Mouse (Mus musculus) thymus, adult 2 months (tissue): Measurements from ENCODE around the gene Sspo.

ENCODE experiments used
- CTCF ChIP-seq: fragments of 200-500 bp; IDR thresholded peaks from 2 replicates; pipeline ENCODE4 v1.5.1; 2012; ENCODE audit warnings: mild to moderate bottlenecking, control low read depth, low read length, moderate library complexity, borderline replicate concordance; ENCODE audit not compliant: control insufficient read depth, poor library complexity, insufficient read depth; ENCODE audit errors: extremely low read depth
- POLR2A ChIP-seq: fragments of 200-500 bp; IDR thresholded peaks from 2 replicates; pipeline ENCODE4 v1.6.1; 2012; ENCODE audit warnings: mild to moderate bottlenecking, low read length, control low read depth, moderate library complexity; ENCODE audit not compliant: control insufficient read depth, poor library complexity, insufficient read depth; ENCODE audit errors: extremely low read depth

DNA sequence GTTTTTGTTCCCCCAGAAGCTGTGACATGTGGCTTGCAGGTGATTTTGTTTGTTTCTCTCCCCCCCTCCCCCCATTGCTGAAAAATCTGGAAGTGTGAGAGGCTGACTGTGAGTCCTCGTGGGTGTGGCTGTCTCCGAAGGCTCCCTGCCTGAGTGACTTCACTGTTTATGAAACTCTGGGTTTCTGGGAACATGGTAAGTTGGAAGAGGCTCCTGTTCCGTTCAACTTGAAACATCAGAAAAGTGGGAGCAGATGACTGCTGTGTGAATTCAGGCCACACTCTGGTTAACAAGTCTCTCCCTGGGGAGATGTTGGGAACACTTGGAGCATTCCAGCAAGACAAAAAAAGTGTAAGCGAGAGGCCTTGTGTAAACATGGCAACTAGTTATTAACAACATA is 98.8 kb downstream of the Sspo start:
- TF ChIP-seq CTCF = no peak
- no peak for TF ChIP-seq POLR2A
